Mouse (Mus musculus): ENCODE data around the gene Gpc3. TPM values are rescaled to one million over a fixed set of nuclear protein-coding genes. Genes with fewer than 3 reads are reported as not detected.

Gpc3 gene
- polyA plus RNA-seq, 1 experiment from 2014 or later, result 58.4 TPM

MicroRNAs encoded within 50 kb of the gene (microRNA counts, 519-probe panel; counts per million panel counts)
- not detected for microRNA mmu-miR-717

Small RNA genes within 50 kb of the gene (microRNA-seq; reads per million reads assigned to microRNA genes)
- gene Mir6384 (not detected), gene Mir717 (not detected)

Other genes with a start within 250 kb of the Gpc3 start
- 6.7 and 8.0 TPM in 2 replicates for gene Ccdc160, start 177.2 kb upstream of the Gpc3 start, polyA plus RNA-seq (2014; fragmentation: Nextera tagmentation; extraction: Ambion mirVana)

Measured in midbrain, embryonic 14.5 days (tissue).